Mouse (Mus musculus): ENCODE results near the gene Aldh3b1. TPM values are rescaled to one million over a fixed set of nuclear protein-coding genes. Genes with fewer than 3 reads are reported as not detected.

The Aldh3b1 gene
- total and polyA plus RNA-seq, 2 experiments: 3.3 to 4.0 TPM

- H3K4me3 ChIP-seq (ENCODE audit: insufficient read depth, low read depth, low read length): no peak overlapping the region
- H3K9ac ChIP-seq (ENCODE audit: low read depth, low read length): no peak overlapping the region
- H3K79me2 ChIP-seq (ENCODE audit: control insufficient read depth, insufficient read depth, low read length): no peaks in the 10 kb centered on the region
- no peak overlapping the region for H3K27ac ChIP-seq (replicated peaks; ENCODE audit: insufficient read depth, low read depth, low read length)
- peaks cover 3% of the 10 kb centered on the region; the same call in 1 of the 2 replicates for H3K36me3 ChIP-seq (ENCODE audit: control insufficient read depth, insufficient read depth, low read length)
- DNase-seq (ENCODE audit: extremely low read depth, low read depth, low spot score): no peak
- H3K4me1 ChIP-seq (ENCODE audit: control insufficient read depth, insufficient read depth, low read length): peaks cover 12% of the 10 kb centered on the region
- H3K27me3 ChIP-seq (ENCODE audit: control insufficient read depth, insufficient read depth, low read length): no peaks in the 10 kb centered on the region
- TF ChIP-seq CTCF (IDR thresholded peaks at IDR 0.05; ENCODE audit: low read depth, low read length) (no peak), POLR2A (IDR thresholded peaks at IDR 0.05; ENCODE audit: extremely low read depth, insufficient read depth, low read length) (no peak)
- WGBS: 81% methylated on average over 3 of the region's 3 CpGs
These were observed 18.2 kb upstream of the Aldh3b1 start for GRCm38 (mm10) chr19:3947813-3948212.

GRCm38 (mm10) chr19:3946715-3947114 lies 17.1 kb upstream of the Aldh3b1 start:
- Histone ChIP-seq H3K9ac (ENCODE audit: low read depth, low read length) (no peak overlapping the region), H3K36me3 (ENCODE audit: control insufficient read depth, insufficient read depth, low read length) (peaks cover 3% of the 10 kb centered on the region; the same call in 1 of the 2 replicates), H3K79me2 (ENCODE audit: control insufficient read depth, insufficient read depth, low read length) (no peaks in the 10 kb centered on the region), H3K27me3 (ENCODE audit: control insufficient read depth, insufficient read depth, low read length) (no peaks in the 10 kb centered on the region), H3K4me1 (ENCODE audit: control insufficient read depth, insufficient read depth, low read length) (peaks cover 12% of the 10 kb centered on the region), H3K27ac (replicated peaks; ENCODE audit: insufficient read depth, low read depth, low read length) (0 out of 2 replicates have a peak overlapping the region, but pooled peaks have one; percentile 10), H3K4me3 (ENCODE audit: insufficient read depth, low read depth, low read length) (no peak overlapping the region)
- WGBS: 61% methylated on average over 2 of the region's 2 CpGs
- TF ChIP-seq POLR2A (IDR thresholded peaks at IDR 0.05; ENCODE audit: extremely low read depth, insufficient read depth, low read length): no peak
- TF ChIP-seq CTCF (IDR thresholded peaks at IDR 0.05; ENCODE audit: low read depth, low read length): peak; percentile 82
- peak; percentile 46 for DNase-seq (ENCODE audit: extremely low read depth, low read depth, low spot score)

- Histone ChIP-seq H3K9ac (ENCODE audit: low read depth, low read length) (no peak overlapping the region), H3K27ac (replicated peaks; ENCODE audit: insufficient read depth, low read depth, low read length) (peak overlapping the region; percentile 50), H3K79me2 (ENCODE audit: control insufficient read depth, insufficient read depth, low read length) (no peaks in the 10 kb centered on the region), H3K4me3 (ENCODE audit: insufficient read depth, low read depth, low read length) (no peak overlapping the region), H3K36me3 (ENCODE audit: control insufficient read depth, insufficient read depth, low read length) (peaks cover 3% of the 10 kb centered on the region; the same call in 1 of the 2 replicates), H3K4me1 (ENCODE audit: control insufficient read depth, insufficient read depth, low read length) (peaks cover 12% of the 10 kb centered on the region), H3K27me3 (ENCODE audit: control insufficient read depth, insufficient read depth, low read length) (no peaks in the 10 kb centered on the region)
- WGBS: 18% methylated on average over 10 of the region's 10 CpGs
- DNase-seq (ENCODE audit: extremely low read depth, low read depth, low spot score): peak; percentile 76
- no peak for TF ChIP-seq POLR2A (IDR thresholded peaks at IDR 0.05; ENCODE audit: extremely low read depth, insufficient read depth, low read length)
- no peak for TF ChIP-seq CTCF (IDR thresholded peaks at IDR 0.05; ENCODE audit: low read depth, low read length)
These were observed 16.4 kb upstream of the Aldh3b1 start for GRCm38 (mm10) chr19:3945872-3946564.

GRCm38 (mm10) chr19:3942986-3943735 lies 13.6 kb upstream of the Aldh3b1 start:
- TF ChIP-seq CTCF (IDR thresholded peaks at IDR 0.05; ENCODE audit: low read depth, low read length) (no peak), POLR2A (IDR thresholded peaks at IDR 0.05; ENCODE audit: extremely low read depth, insufficient read depth, low read length) (no peak)
- WGBS: 55% methylated on average over 27 of the region's 27 CpGs
- no peak overlapping the region for H3K4me3 ChIP-seq (ENCODE audit: insufficient read depth, low read depth, low read length)

GRCm38 (mm10) chr19:3942315-3942714 lies 12.7 kb upstream of the Aldh3b1 start:
- Histone ChIP-seq H3K27me3 (ENCODE audit: control insufficient read depth, insufficient read depth, low read length) (no peaks in the 10 kb centered on the region), H3K36me3 (ENCODE audit: control insufficient read depth, insufficient read depth, low read length) (0 out of 2 replicates have a peak, but pooled peaks cover 2% of the 10 kb centered on the region), H3K4me1 (ENCODE audit: control insufficient read depth, insufficient read depth, low read length) (peaks cover 6% of the 10 kb centered on the region), H3K4me3 (ENCODE audit: insufficient read depth, low read depth, low read length) (no peak overlapping the region), H3K9ac (ENCODE audit: low read depth, low read length) (no peak overlapping the region), H3K27ac (replicated peaks; ENCODE audit: insufficient read depth, low read depth, low read length) (no peak overlapping the region), H3K79me2 (ENCODE audit: control insufficient read depth, insufficient read depth, low read length) (no peaks in the 10 kb centered on the region)
- TF ChIP-seq POLR2A (IDR thresholded peaks at IDR 0.05; ENCODE audit: extremely low read depth, insufficient read depth, low read length): no peak
- no peak for DNase-seq (ENCODE audit: extremely low read depth, low read depth, low spot score)
- WGBS: 90% methylated on average over 7 of the region's 7 CpGs

More at GRCm38 (mm10) chr19:3942986-3943735, 13.6 kb upstream of the Aldh3b1 start:
- Histone ChIP-seq H3K27ac (replicated peaks; ENCODE audit: insufficient read depth, low read depth, low read length) (no peak overlapping the region), H3K27me3 (ENCODE audit: control insufficient read depth, insufficient read depth, low read length) (no peaks in the 10 kb centered on the region), H3K9ac (ENCODE audit: low read depth, low read length) (no peak overlapping the region), H3K4me1 (ENCODE audit: control insufficient read depth, insufficient read depth, low read length) (peaks cover 6% of the 10 kb centered on the region), H3K36me3 (ENCODE audit: control insufficient read depth, insufficient read depth, low read length) (peaks cover 3% of the 10 kb centered on the region; the same call in 1 of the 2 replicates), H3K79me2 (ENCODE audit: control insufficient read depth, insufficient read depth, low read length) (no peaks in the 10 kb centered on the region)
- DNase-seq (ENCODE audit: extremely low read depth, low read depth, low spot score): no peak
